Mouse (Mus musculus) myocyte (in vitro differentiated cells): ENCODE data around the gene Tmem252. TPM values are rescaled to one million over a fixed set of nuclear protein-coding genes. Genes with fewer than 3 reads are reported as not detected.

ENCODE experiments used
- H3K27me3 ChIP-seq: one replicate; pipeline ENCODE4 v1.6.1; 2011; ENCODE audit not compliant: control insufficient read depth, insufficient read depth, insufficient read length
- H3K36me3 ChIP-seq: one replicate; pipeline ENCODE4 v1.6.1; 2011; ENCODE audit not compliant: control insufficient read depth, insufficient read depth
- H3K4me2 ChIP-seq: one replicate; pipeline ENCODE4 v1.6.1; 2011; ENCODE audit warnings: low read depth, control low read depth
- H3K4me3 ChIP-seq: one replicate; pipeline ENCODE4 v1.5.1; 2011; ENCODE audit warnings: mild to moderate bottlenecking, control low read depth, moderate library complexity
- H3K79me2 ChIP-seq: one replicate; pipeline ENCODE4 v1.6.1; 2011; ENCODE audit not compliant: control insufficient read depth, insufficient read depth
- H3ac ChIP-seq: one replicate; pipeline ENCODE4 v1.6.1; 2011; ENCODE audit not compliant: control insufficient read depth, insufficient read length
- CEBPB ChIP-seq: IDR thresholded peaks from 2 replicates; pipeline ENCODE4 v1.6.1; 2011; ENCODE audit warnings: mild to moderate bottlenecking, moderate library complexity; ENCODE audit not compliant: poor library complexity, insufficient read depth, severe bottlenecking
- E2F4 ChIP-seq: IDR thresholded peaks from one replicate; pipeline ENCODE4 v1.6.1; 2011; ENCODE audit warnings: mild to moderate bottlenecking, control low read depth, moderate library complexity; ENCODE audit not compliant: insufficient read depth
- MAX ChIP-seq: IDR thresholded peaks from one replicate; pipeline ENCODE4 v1.6.1; 2011; ENCODE audit warnings: low read depth, mild to moderate bottlenecking, control low read depth
- MYOD1 ChIP-seq, 3 experiments: IDR thresholded peaks; one replicate each; pipeline ENCODE4 v1.6.1; 2011; ENCODE audit warnings: control low read depth in 2 of 3, low read depth in 2 of 3, mild to moderate bottlenecking in 2 of 3, moderate library complexity in 1 of 3; ENCODE audit not compliant: insufficient read length in 2 of 3, control insufficient read depth in 1 of 3
- MYOG ChIP-seq, 3 experiments: IDR thresholded peaks; one replicate each; pipeline ENCODE4 v1.6.1; 2011; ENCODE audit warnings: control low read depth in 2 of 3, low read depth in 2 of 3, mild to moderate bottlenecking in 2 of 3; ENCODE audit not compliant: insufficient read length in 2 of 3, control insufficient read depth in 1 of 3, insufficient read depth in 1 of 3
- POLR2A ChIP-seq: IDR thresholded peaks from one replicate; pipeline ENCODE4 v1.6.1; 2011; ENCODE audit warnings: low read depth, mild to moderate bottlenecking, control low read depth, moderate library complexity; ENCODE audit not compliant: insufficient read length
- POLR2AphosphoS2 ChIP-seq: IDR thresholded peaks from one replicate; pipeline ENCODE4 v1.6.1; 2011; ENCODE audit warnings: low read depth, control low read depth; ENCODE audit not compliant: insufficient read length
- REST ChIP-seq: IDR thresholded peaks from one replicate; pipeline ENCODE4 v1.6.1; 2011; ENCODE audit warnings: mild to moderate bottlenecking, control low read depth, moderate library complexity; ENCODE audit not compliant: insufficient read depth, insufficient read length
- SRF ChIP-seq: IDR thresholded peaks from one replicate; pipeline ENCODE4 v1.6.1; 2011; ENCODE audit warnings: low read depth; ENCODE audit not compliant: control insufficient read depth, insufficient read length
- TCF12 ChIP-seq: IDR thresholded peaks from one replicate; pipeline ENCODE4 v1.6.1; 2011; ENCODE audit warnings: mild to moderate bottlenecking, control low read depth; ENCODE audit not compliant: poor library complexity, insufficient read depth, severe bottlenecking
- TCF3 ChIP-seq: IDR thresholded peaks from one replicate; pipeline ENCODE4 v1.6.1; 2011; ENCODE audit warnings: low read depth, control low read depth; ENCODE audit not compliant: insufficient read length
- USF1 ChIP-seq: IDR thresholded peaks from one replicate; pipeline ENCODE4 v1.6.1; 2011; ENCODE audit warnings: low read depth, mild to moderate bottlenecking, control low read depth, moderate library complexity
- polyA plus RNA-seq: library from polyadenylated mRNA; unstranded; fragments of >200 nt; fragmentation: generic; extraction: Trizol; gene quantifications from one replicate; pipeline ENCODE4 v1.2.1, GENCODE M21; 2012; ENCODE audit warnings: missing spikeins

The Tmem252 gene
- polyA plus RNA-seq, 1 experiment, result 2.7 TPM

DNA sequence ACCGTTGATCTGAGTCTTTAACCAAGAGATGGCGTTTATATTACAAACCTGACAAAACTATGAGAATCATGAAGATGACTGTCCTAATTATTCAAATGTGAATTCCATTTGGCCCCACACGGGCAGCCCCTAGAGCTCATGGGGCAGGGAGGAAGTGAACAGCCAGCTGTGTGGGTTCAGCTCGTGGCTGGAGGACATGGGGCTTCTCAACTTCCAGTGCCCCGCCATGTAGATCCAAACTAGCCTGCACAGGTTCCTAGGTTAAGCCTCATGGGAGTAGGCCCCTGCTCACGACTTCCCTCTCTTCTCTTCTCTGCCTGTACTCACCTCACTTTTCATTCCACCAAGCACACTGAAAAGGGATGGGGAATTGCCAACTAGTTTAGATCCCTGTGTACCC lies 14.5 kb downstream of the Tmem252 start:
- Histone ChIP-seq H3K27me3 (no peaks in the 10 kb centered on the region), H3K4me2 (no peak overlapping the region), H3K4me3 (no peak overlapping the region), H3K79me2 (no peaks in the 10 kb centered on the region), H3ac (no peak overlapping the region), H3K36me3 (no peaks in the 10 kb centered on the region)
- TF ChIP-seq E2F4, result no peak

DNA sequence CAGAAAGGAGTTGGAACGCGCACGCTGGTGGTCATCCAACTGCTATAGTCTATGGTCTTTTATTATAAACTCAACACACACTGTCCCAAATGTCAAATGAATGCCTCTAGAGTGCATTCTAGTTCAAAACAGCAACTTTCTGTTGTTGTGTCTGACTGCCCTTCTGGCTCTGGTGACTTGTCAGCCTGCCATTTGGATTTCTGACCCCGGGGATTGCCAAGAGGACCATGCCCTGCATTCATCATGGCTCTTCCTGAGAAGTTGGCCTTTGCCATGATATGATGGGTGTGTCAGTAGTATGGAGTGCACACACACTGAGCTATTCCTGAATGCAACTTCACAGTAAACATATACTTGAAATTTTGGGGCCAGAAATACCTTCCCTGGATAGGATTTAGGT lies 15.7 kb downstream of the Tmem252 start:
- Histone ChIP-seq H3K79me2 (no peaks in the 10 kb centered on the region), H3K4me2 (no peak overlapping the region), H3K4me3 (no peak overlapping the region), H3K27me3 (no peaks in the 10 kb centered on the region), H3ac (no peak overlapping the region), H3K36me3 (no peaks in the 10 kb centered on the region)
- no peak for TF ChIP-seq MAX
- no peak for TF ChIP-seq MYOD1 (IDR thresholded peaks at IDR 0.05; ENCODE audit: control insufficient read depth in 1 of 3, insufficient read length in 2 of 3, low read depth in 2 of 3)
- no peak for TF ChIP-seq SRF
- no peak for TF ChIP-seq TCF12
- no peak for TF ChIP-seq REST
- no peak for TF ChIP-seq CEBPB
- TF ChIP-seq MYOG (IDR thresholded peaks at IDR 0.05; ENCODE audit: control insufficient read depth in 1 of 3, insufficient read depth in 1 of 3, insufficient read length in 2 of 3, low read depth in 2 of 3), result no peak
- TF ChIP-seq POLR2AphosphoS2, result no peak

GRCm38 (mm10) chr19:24692691-24693090 lies 18.9 kb downstream of the Tmem252 start:
- Histone ChIP-seq H3K27me3 (no peaks in the 10 kb centered on the region), H3ac (no peak overlapping the region), H3K4me3 (no peak overlapping the region), H3K36me3 (no peaks in the 10 kb centered on the region), H3K4me2 (no peak overlapping the region), H3K79me2 (no peaks in the 10 kb centered on the region)
- no peak for TF ChIP-seq MYOG (IDR thresholded peaks at IDR 0.05; ENCODE audit: control insufficient read depth in 1 of 3, insufficient read depth in 1 of 3, insufficient read length in 2 of 3, low read depth in 2 of 3)
- no peak for TF ChIP-seq POLR2A
- no peak for TF ChIP-seq CEBPB
- no peak for TF ChIP-seq REST
- no peak for TF ChIP-seq POLR2AphosphoS2
- no peak for TF ChIP-seq MAX
- TF ChIP-seq TCF12, result no peak
- TF ChIP-seq SRF, result no peak
- TF ChIP-seq USF1, result no peak
- no peak for TF ChIP-seq TCF3
- no peak for TF ChIP-seq MYOD1 (IDR thresholded peaks at IDR 0.05; ENCODE audit: control insufficient read depth in 1 of 3, insufficient read length in 2 of 3, low read depth in 2 of 3)
- TF ChIP-seq E2F4, result no peak

GRCm38 (mm10) chr19:24697946-24698345 lies 24.1 kb downstream of the Tmem252 start:
- no peak for TF ChIP-seq POLR2A
- no peak for TF ChIP-seq TCF3
- no peak for TF ChIP-seq MYOG (IDR thresholded peaks at IDR 0.05; ENCODE audit: control insufficient read depth in 1 of 3, insufficient read depth in 1 of 3, insufficient read length in 2 of 3, low read depth in 2 of 3)
- TF ChIP-seq MYOD1 (IDR thresholded peaks at IDR 0.05; ENCODE audit: control insufficient read depth in 1 of 3, insufficient read length in 2 of 3, low read depth in 2 of 3), result no peak
- TF ChIP-seq POLR2AphosphoS2, result no peak
- TF ChIP-seq USF1, result no peak
- no peak for TF ChIP-seq CEBPB
- TF ChIP-seq E2F4, result no peak
- TF ChIP-seq REST, result no peak
- TF ChIP-seq TCF12, result no peak
- TF ChIP-seq SRF, result no peak
- TF ChIP-seq MAX, result no peak
- no peaks in the 10 kb centered on the region for H3K27me3 ChIP-seq
- H3K79me2 ChIP-seq, result no peaks in the 10 kb centered on the region
- H3K4me3 ChIP-seq, result no peak overlapping the region
- no peak overlapping the region for H3K4me2 ChIP-seq
- no peak overlapping the region for H3ac ChIP-seq
- no peaks in the 10 kb centered on the region for H3K36me3 ChIP-seq

- Histone ChIP-seq H3ac (no peak overlapping the region), H3K79me2 (no peaks in the 10 kb centered on the region), H3K4me3 (no peak overlapping the region), H3K36me3 (no peaks in the 10 kb centered on the region), H3K4me2 (peak overlapping the region; percentile 38), H3K27me3 (no peaks in the 10 kb centered on the region)
- TF ChIP-seq MYOD1 (IDR thresholded peaks at IDR 0.05; ENCODE audit: control insufficient read depth in 1 of 3, insufficient read length in 2 of 3, low read depth in 2 of 3), result no peak
- TF ChIP-seq MYOG (IDR thresholded peaks at IDR 0.05; ENCODE audit: control insufficient read depth in 1 of 3, insufficient read depth in 1 of 3, insufficient read length in 2 of 3, low read depth in 2 of 3), result no peak
- TF ChIP-seq REST, result no peak
- TF ChIP-seq MAX, result no peak
- no peak for TF ChIP-seq SRF
- no peak for TF ChIP-seq CEBPB
- no peak for TF ChIP-seq POLR2AphosphoS2
- no peak for TF ChIP-seq TCF3
- no peak for TF ChIP-seq E2F4
- TF ChIP-seq POLR2A, result no peak
- no peak for TF ChIP-seq TCF12
- TF ChIP-seq USF1, result no peak
These were observed 24.8 kb downstream of the Tmem252 start for GRCm38 (mm10) chr19:24698651-24699050.
